Comparison of ENCODE assay signal across 15 mouse cellular contexts in the genomic region with DNA sequence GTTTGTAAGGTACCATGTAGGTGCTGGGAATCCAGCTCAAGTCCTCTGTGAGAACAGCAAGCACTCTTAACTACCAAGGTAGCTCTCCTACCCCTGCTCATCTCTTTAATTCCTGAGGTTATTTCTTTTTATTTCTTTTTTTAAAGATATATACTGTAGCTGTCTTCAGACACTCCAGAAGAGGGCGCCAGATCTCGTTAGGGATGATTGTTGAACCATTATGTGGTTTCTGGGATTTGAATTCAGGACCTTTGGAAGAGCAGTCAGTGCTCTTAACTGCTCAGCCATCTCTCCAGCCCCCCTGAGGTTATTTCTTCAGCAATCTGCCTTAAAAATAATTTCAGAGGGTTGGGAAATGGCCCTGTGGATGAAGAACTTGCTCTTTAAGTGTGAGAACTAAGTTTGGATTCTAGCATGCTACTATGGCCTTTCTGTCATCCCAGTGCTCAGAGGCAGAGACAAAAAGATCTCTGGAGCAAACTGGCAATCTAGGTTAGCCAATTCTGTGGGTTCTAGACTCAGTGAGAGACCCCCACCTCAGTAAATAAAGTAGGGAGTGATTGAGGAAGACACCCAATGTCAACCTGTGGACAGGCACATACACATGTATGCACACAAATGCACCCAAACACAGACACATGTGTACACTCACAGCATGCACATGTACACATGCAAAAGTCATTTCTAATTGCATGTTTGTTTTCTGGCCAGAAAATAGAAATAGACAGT. TPM values are rescaled to one million over a fixed set of nuclear protein-coding genes. Genes with fewer than 3 reads are reported as not detected.
DNase-seq lines count a peak whose midpoint lies in the region; ATAC-seq and TF ChIP-seq lines count a peak whose summit lies in the region.
"Had no signal": no experiment of that assay in that cellular context is flagged by ENCODE, and none has a peak within 500 bp of the region (broad histone marks: within the 10 kb centered on the region; RNA-seq: fewer than 3 reads in every experiment).

No protein-coding gene starts in this region.

- peak; percentile 57 for TF ChIP-seq CTCF in left cerebral cortex, adult 2 months (IDR thresholded peaks at IDR 0.05)
- peak; percentile 34 for TF ChIP-seq CTCF in midbrain, postnatal 0 days (IDR thresholded peaks at IDR 0.05)
- TF ChIP-seq CTCF in stomach, postnatal 0 days (IDR thresholded peaks at IDR 0.05; ENCODE audit: low read depth), result peak; percentile 59

- 65% methylated on average over 2 of the region's 2 CpGs for WGBS in midbrain, postnatal 0 days
- WGBS in midbrain, embryonic 14.5 days, result 62% methylated on average over 2 of the region's 2 CpGs
- WGBS in stomach, postnatal 0 days, result 58% methylated on average over 2 of the region's 2 CpGs

- no peak overlapping the region for H3K9ac ChIP-seq in midbrain, postnatal 0 days (replicated peaks; ENCODE audit: low read length, poor library complexity, severe bottlenecking)
- H3K9ac ChIP-seq in midbrain, embryonic 14.5 days (replicated peaks; ENCODE audit: low read length), result no peak overlapping the region
- no peak overlapping the region for H3K9ac ChIP-seq in stomach, postnatal 0 days (ENCODE audit: low read length)
- H3K9ac ChIP-seq: forebrain, embryonic 13.5 days; hindbrain, embryonic 12.5 days; liver, embryonic 15.5 days had no signal

- H3K36me3 ChIP-seq in midbrain, postnatal 0 days (ENCODE audit: insufficient read depth, low read length), result no peaks in the 10 kb centered on the region
- H3K36me3 ChIP-seq in midbrain, embryonic 14.5 days (ENCODE audit: control insufficient read depth, insufficient read depth, low read length), result no peaks in the 10 kb centered on the region
- H3K36me3 ChIP-seq in stomach, postnatal 0 days (ENCODE audit: control insufficient read depth, insufficient read depth, low read length), result no peaks in the 10 kb centered on the region
- H3K36me3 ChIP-seq: hindbrain, embryonic 12.5 days; liver, embryonic 15.5 days had no signal

- H3K4me3 ChIP-seq in left cerebral cortex, adult 2 months, result no peak overlapping the region
- H3K4me3 ChIP-seq in midbrain, postnatal 0 days (ENCODE audit: low read depth, low read length), result no peak overlapping the region
- H3K4me3 ChIP-seq in midbrain, embryonic 14.5 days (replicated peaks; ENCODE audit: low read depth, low read length), result no peak overlapping the region
- H3K4me3 ChIP-seq in stomach, postnatal 0 days (ENCODE audit: low read depth, low read length), result no peak overlapping the region
- H3K4me3 ChIP-seq: forebrain, embryonic 13.5 days; hindbrain, embryonic 12.5 days; liver, embryonic 15.5 days had no signal

- H3K4me1 ChIP-seq in midbrain, postnatal 0 days (ENCODE audit: insufficient read depth, low read length), result no peaks in the 10 kb centered on the region
- no peaks in the 10 kb centered on the region for H3K4me1 ChIP-seq in midbrain, embryonic 14.5 days (ENCODE audit: control insufficient read depth, insufficient read depth, low read length)
- no peaks in the 10 kb centered on the region for H3K4me1 ChIP-seq in stomach, postnatal 0 days (replicated peaks; ENCODE audit: control insufficient read depth, insufficient read depth)
- H3K4me1 ChIP-seq: forebrain, embryonic 13.5 days; hindbrain, embryonic 12.5 days; liver, embryonic 15.5 days had no signal

- H3K4me2 ChIP-seq in midbrain, postnatal 0 days (ENCODE audit: low read depth, low read length, poor library complexity, severe bottlenecking), result no peak overlapping the region
- no peak overlapping the region for H3K4me2 ChIP-seq in midbrain, embryonic 14.5 days (ENCODE audit: low read length)
- H3K4me2 ChIP-seq in stomach, postnatal 0 days (replicated peaks; ENCODE audit: low read depth), result no peak overlapping the region
- H3K4me2 ChIP-seq: forebrain, embryonic 13.5 days; hindbrain, embryonic 12.5 days; liver, embryonic 15.5 days had no signal

- no peak for TF ChIP-seq EP300 in stomach, postnatal 0 days (optimal IDR thresholded peaks at IDR 0.05)

- DNase-seq in heart, adult 11 months, result peak; percentile 51
- DNase-seq in heart, postnatal 14 days, result no peak
- no peak for DNase-seq in left cerebral cortex, adult 2 months (ENCODE audit: extremely low spot score in 1 of 2, low spot score in 2 of 2)
- no peak for DNase-seq in left cerebral cortex, adult 11 months (ENCODE audit: low spot score)
- DNase-seq in midbrain, postnatal 0 days (ENCODE audit: low spot score), result no peak
- no peak for DNase-seq in midbrain, embryonic 14.5 days
- no peak for DNase-seq in stomach, postnatal 0 days (ENCODE audit: low spot score)
- no peak for DNase-seq in spleen, adult 18-20 months
- DNase-seq: cerebellum, adult 11-12 months; cerebellum, postnatal 25 days; right cerebral cortex, adult 18-20 months; thymus, adult 18-20 months had no signal

- H3K27ac ChIP-seq in left cerebral cortex, adult 2 months, result no peak overlapping the region
- H3K27ac ChIP-seq in midbrain, postnatal 0 days (ENCODE audit: low read depth, low read length), result no peak overlapping the region
- H3K27ac ChIP-seq in midbrain, embryonic 14.5 days (replicated peaks; ENCODE audit: low read depth, low read length), result no peak overlapping the region
- no peak overlapping the region for H3K27ac ChIP-seq in stomach, postnatal 0 days (replicated peaks)
- H3K27ac ChIP-seq: forebrain, embryonic 13.5 days; hindbrain, embryonic 12.5 days; liver, embryonic 15.5 days had no signal

- ATAC-seq in midbrain, postnatal 0 days (ENCODE audit: low FRiP score), result no peak
- no peak for ATAC-seq in midbrain, embryonic 14.5 days (ENCODE audit: low FRiP score, low TSS enrichment)
- no peak for ATAC-seq in stomach, postnatal 0 days (ENCODE audit: low FRiP score, low TSS enrichment)
- ATAC-seq: forebrain, embryonic 13.5 days had no signal

- intact Hi-C loops in heart, postnatal 14 days (cut with DNase I), result no loop called here
- intact Hi-C loops in left cerebral cortex, adult 2 months (cut with DNase I), result loop anchor here (5.0 kb wide), 1 partner anchor 318 kb away; no protein-coding TSS in a partner anchor

- no peaks in the 10 kb centered on the region for H3K9me3 ChIP-seq in midbrain, postnatal 0 days (ENCODE audit: low read length)
- H3K9me3 ChIP-seq in midbrain, embryonic 14.5 days (ENCODE audit: control insufficient read depth, low read length), result no peaks in the 10 kb centered on the region; the same call in none of the 2 replicates
- H3K9me3 ChIP-seq in stomach, postnatal 0 days (ENCODE audit: control insufficient read depth, low read length), result no peaks in the 10 kb centered on the region
- H3K9me3 ChIP-seq: hindbrain, embryonic 12.5 days; liver, embryonic 15.5 days had no signal

- no peaks in the 10 kb centered on the region for H3K27me3 ChIP-seq in midbrain, postnatal 0 days (ENCODE audit: insufficient read depth, low read length)
- H3K27me3 ChIP-seq in midbrain, embryonic 14.5 days (ENCODE audit: control insufficient read depth, insufficient read depth, low read length), result no peaks in the 10 kb centered on the region
- H3K27me3 ChIP-seq in stomach, postnatal 0 days (ENCODE audit: control insufficient read depth, insufficient read depth, low read length), result no peaks in the 10 kb centered on the region
- H3K27me3 ChIP-seq: forebrain, embryonic 13.5 days; hindbrain, embryonic 12.5 days; liver, embryonic 15.5 days had no signal

RNA-seq across cellular contexts. Expression of gene Arsb, which starts 58.3 kb away (rescaled TPM):
- total RNA-seq in heart, postnatal 14 days (2021), result 1 to 10 TPM; 7.6 to 7.8 TPM
- 10 to 100 TPM; 80.1 to 80.7 TPM for total RNA-seq in left cerebral cortex, adult 2 months (2021)
- total RNA-seq in midbrain, postnatal 0 days (2014; rRNA removed), result 13.2 and 15.2 TPM in 2 replicates
- polyA plus RNA-seq in midbrain, postnatal 0 days (2015; fragmentation: Nextera tagmentation; extraction: Ambion mirVana), result 13.0 and 13.1 TPM in 2 replicates
- 8.6 and 12.7 TPM in 2 replicates for polyA plus RNA-seq in midbrain, embryonic 14.5 days (2014; fragmentation: Nextera tagmentation; extraction: Ambion mirVana)
- 4.9 and 5.5 TPM in 2 replicates for polyA plus RNA-seq in stomach, postnatal 0 days (2015; fragmentation: Nextera tagmentation; extraction: Ambion mirVana)
